Mouse (Mus musculus): Measurements from ENCODE around the gene Cmss1. TPM values are rescaled to one million over a fixed set of nuclear protein-coding genes. Genes with fewer than 3 reads are reported as not detected.
A peak's percentile ranks its signal among the peaks of the same experiment; 100 is the strongest.

Cmss1 gene
- 10 to 100 TPM; 34.1 to 36.0 TPM for total RNA-seq (2021)
- long read RNA-seq, experiment 1, transcript Cmss1-203 (2 exons, 529 nt) = major isoform, 5 of 66 reads
- long read RNA-seq, experiment 1, partial matches to known transcripts = 3 of 66 reads
- long read RNA-seq, experiment 1, other reads (novel, unspliced or antisense) = 58 of 66 reads
- long read RNA-seq, experiment 2, partial matches to known transcripts = 3 of 59 reads
- long read RNA-seq, experiment 2, other reads (novel, unspliced or antisense) = 53 of 59 reads

DNA sequence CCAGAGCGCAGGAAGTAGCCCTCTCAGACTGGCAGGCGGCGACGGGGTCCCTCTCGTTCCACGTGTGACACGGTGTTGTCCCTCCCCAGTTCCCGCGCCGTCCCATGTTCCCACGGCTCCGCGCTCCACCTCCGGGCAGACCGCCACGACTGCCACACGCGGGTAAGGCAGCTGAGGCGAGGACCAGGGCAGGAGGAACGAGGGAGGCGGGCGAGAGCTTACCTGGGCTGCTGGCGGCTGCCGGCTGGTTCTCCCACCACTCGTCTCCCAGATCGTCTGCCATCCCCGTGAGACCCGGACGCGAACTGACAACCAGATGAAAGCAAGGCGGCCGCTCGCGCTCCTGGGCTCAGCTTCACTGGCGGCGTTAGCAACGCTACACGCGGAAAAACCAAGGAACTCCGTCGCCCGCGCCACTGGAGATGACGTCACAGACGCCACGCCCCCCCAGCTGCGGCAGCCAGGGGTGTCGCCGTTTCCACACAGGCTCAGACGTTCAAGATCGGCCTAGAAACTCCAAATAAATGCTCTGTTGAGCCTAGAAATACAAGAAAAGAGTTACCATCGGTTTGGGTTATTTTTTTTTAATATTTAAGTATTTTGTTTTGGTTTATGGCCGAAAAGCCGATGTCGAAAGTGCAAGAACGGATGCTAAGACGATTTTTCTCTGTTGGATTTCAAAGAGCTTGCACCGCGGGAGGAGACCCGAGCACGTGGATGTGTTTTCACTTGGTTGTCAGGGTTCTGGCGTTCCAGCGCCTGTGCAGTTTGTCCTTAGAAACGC is at the start of gene Cmss1:
Cmss1 (minus strand) TSS at position 421 of the 784 bp plus-strand sequence.
- peak; percentile 73 for DNase-seq (ENCODE audit: low spot score)

- no peak for DNase-seq (ENCODE audit: low spot score)
Observed at GRCm38 (mm10) chr16:57649888-57650287, 43.2 kb upstream of the Cmss1 start.

DNA sequence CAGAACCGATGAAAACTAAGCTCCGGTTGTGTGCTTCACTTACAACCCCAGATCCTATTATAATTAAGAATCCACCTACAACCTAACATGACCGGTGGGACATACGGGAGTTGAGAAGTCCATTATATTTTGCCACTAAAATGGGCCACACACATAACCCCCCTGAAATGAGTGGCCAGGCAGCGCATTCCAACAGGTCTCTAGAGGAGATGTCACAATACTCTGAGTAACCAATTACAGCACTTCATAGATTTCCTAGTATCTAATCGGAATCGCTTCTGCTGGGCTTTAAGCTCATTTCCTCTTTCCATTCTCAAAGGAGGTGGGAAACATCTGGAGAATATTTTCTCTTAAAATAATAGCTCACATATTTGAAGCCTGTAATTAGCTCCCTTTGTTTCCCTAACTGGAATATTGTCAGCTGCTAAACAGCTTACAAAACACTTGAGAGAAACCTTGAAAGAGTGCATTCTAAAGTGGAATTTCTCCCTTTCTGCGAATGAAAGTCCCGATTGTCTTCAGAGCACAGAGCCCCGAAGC is 34.8 kb upstream of the Cmss1 start:
- DNase-seq (ENCODE audit: low spot score) = peak; percentile 9

DNA sequence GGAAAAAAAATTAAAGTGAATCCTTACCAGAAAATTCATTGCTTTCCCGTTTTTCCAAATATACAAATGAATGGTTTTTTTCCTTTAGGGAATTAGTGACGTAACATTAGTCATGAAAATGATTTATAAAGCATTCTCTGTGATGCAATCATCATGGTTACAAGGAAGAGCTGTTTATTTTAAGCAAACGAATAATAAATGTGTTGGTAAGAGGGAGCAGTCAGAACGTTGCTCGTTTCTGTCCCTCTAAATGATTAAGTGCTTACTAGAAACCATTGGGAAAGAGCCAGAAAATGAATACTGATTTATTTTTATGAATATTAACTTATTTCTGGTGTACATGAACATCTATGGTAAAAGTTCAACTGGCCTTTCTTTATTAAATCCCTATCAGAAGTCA is 28.1 kb upstream of the Cmss1 start:
- DNase-seq (ENCODE audit: low spot score) = no peak

- peak; percentile 70 for DNase-seq (ENCODE audit: low spot score)
Observed at GRCm38 (mm10) chr16:57634191-57634590, 27.5 kb upstream of the Cmss1 start.

GRCm38 (mm10) chr16:57611768-57612167 is 5.1 kb upstream of the Cmss1 start:
- DNase-seq (ENCODE audit: low spot score) = no peak

GRCm38 (mm10) chr16:57601031-57601430 is 5.6 kb downstream of the Cmss1 start:
- no peak for DNase-seq (ENCODE audit: low spot score)

GRCm38 (mm10) chr16:57597295-57597957 is 9.2 kb downstream of the Cmss1 start:
- no peak for DNase-seq (ENCODE audit: low spot score)

GRCm38 (mm10) chr16:57593422-57594157 is 13.1 kb downstream of the Cmss1 start:
- peak; percentile 55 for DNase-seq (ENCODE audit: low spot score)

DNA sequence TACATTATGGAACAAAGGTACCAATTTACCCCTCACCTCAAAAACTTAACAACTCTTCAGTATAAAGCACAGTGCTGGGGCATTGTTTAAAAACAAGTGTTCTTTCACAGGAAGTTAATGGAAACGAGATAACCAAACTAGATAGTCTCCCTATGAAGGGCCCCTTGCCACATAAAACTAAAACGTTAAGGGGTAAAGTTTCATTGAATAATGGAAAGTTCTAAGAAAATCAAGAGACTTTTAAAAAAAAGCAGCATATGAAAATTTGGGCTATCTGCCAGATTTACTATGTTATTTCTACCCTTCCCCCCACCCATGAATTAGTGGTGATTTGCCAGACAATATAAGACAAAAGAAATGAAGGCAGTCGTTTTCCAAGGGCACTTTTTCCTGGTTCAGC is 21.5 kb downstream of the Cmss1 start:
- DNase-seq (ENCODE audit: low spot score) = no peak

DNA sequence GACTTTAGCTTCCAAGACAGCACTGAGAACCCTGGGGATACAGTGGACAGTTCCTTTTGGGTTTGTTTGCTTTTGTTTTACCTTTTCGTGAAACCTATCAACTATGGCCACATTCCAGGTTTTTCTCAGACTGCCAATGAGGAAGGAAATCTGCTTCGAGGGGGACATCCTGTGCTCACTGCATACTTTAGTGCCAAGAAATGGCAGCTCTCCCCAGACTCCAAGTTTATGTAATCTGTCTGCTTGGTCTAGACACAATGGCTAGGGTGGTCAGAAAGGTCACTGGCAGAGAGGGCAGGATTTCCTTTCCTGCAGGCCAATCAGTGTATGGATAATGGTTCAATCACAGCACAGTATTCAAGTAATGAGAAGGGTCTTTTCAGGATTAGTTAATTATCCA is 24.7 kb downstream of the Cmss1 start:
- DNase-seq (ENCODE audit: low spot score) = no peak

GRCm38 (mm10) chr16:57580041-57580440 is 26.6 kb downstream of the Cmss1 start:
- DNase-seq (ENCODE audit: low spot score) = no peak

DNA sequence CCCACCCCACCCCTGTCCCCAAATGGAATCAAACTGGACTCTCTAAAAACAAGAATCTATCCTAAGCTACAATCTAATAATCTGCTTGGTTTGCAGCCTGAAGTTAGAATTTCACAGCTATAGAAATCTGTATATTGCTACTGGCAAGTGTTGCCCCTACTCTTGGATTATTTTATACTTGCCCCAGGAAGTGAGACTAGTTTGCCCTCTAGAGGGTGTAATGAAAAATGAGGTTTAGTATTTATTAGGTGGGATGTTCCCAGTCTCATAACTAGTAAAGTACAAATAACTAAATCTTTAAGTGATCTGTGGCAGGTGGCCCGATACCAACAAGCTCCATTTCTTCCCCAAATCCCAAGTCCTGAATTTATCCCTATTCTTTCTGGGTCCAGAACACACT is 29.1 kb downstream of the Cmss1 start:
- DNase-seq (ENCODE audit: low spot score) = no peak

GRCm38 (mm10) chr16:57575764-57576388 is 30.8 kb downstream of the Cmss1 start:
- DNase-seq (ENCODE audit: low spot score) = no peak

- DNase-seq (ENCODE audit: low spot score) = no peak
Observed at GRCm38 (mm10) chr16:57573831-57574230, 32.8 kb downstream of the Cmss1 start.

- DNase-seq (ENCODE audit: low spot score) = peak; percentile 63
Observed at GRCm38 (mm10) chr16:57570789-57571311, 35.8 kb downstream of the Cmss1 start.

- DNase-seq (ENCODE audit: low spot score) = no peak
Observed at GRCm38 (mm10) chr16:57568648-57569404, 37.8 kb downstream of the Cmss1 start.

- no peak for DNase-seq (ENCODE audit: low spot score)
Observed at GRCm38 (mm10) chr16:57566215-57566614, 40.4 kb downstream of the Cmss1 start.

DNA sequence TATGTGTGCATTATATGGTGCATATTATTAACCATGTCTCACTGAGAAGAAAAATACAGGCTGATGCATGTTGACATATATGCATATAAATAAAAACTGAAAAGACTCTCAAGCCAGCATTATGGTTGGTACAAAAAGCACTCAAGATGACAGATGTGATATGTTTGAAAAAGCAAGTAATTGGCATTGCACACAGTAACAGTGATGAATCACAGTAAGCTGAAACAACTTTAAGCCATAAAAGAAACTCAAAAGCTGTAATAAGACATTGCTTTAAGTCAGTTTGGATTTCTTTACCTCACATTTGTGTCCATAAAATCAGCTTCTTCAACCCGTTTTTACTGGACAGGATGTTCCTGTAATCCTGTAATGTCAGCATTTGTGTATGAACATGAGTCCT is 41.9 kb downstream of the Cmss1 start:
- no peak for DNase-seq (ENCODE audit: low spot score)

DNA sequence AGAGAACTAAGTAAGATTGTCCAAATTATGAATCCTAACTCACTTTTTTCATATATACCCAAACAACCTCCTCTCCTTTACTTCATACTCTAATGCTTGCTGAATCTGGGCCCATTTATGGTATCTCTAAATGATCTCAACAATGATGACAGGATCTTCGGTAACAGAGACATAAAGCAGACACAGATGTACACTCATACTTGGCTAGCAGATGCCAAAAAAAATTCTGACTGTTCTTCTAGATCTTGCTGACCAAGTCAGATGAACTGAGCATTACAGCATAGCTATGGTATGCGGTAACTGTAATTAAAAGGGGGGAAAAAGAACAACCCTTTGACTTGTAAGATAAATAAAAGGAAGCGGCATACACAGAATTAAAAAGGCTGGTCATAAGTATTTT is 43.2 kb downstream of the Cmss1 start:
- no peak for DNase-seq (ENCODE audit: low spot score)
